In genomic region chr11:87986141-87986741, GRCm38 (mm10) we compare ENCODE assay signal across 1 mouse cellular context.
TF ChIP-seq lines count a peak whose summit lies in the region.

No protein-coding gene starts in this region.

TF ChIP-seq in CH12.LX, 34 proteins besides CTCF, POLR2A, EP300 and RAD21 (continued from another document):
- TF ChIP-seq JUND (conservative IDR thresholded peaks at IDR 0.05; ENCODE audit: low read depth, low read length) (0 out of 2 replicates have a peak, but pooled peaks have one; percentile 37), IRF4 (IDR thresholded peaks at IDR 0.05; ENCODE audit: low read depth, low read length) (peak; percentile 21; the same call in 1 of the 2 replicates), CHD1 (IDR thresholded peaks at IDR 0.05; ENCODE audit: low read depth, low read length) (peak; percentile 75; the same call in 1 of the 2 replicates), MYC (IDR thresholded peaks at IDR 0.05; ENCODE audit: low read depth, low read length) (peak; percentile 31; the same call in 1 of the 2 replicates)
